Mouse (Mus musculus): ENCODE results near the gene Arnt. TPM values are rescaled to one million over a fixed set of nuclear protein-coding genes. Genes with fewer than 3 reads are reported as not detected.

The Arnt gene
- polyA plus RNA-seq, 1 experiment = 28.7 TPM

DNA sequence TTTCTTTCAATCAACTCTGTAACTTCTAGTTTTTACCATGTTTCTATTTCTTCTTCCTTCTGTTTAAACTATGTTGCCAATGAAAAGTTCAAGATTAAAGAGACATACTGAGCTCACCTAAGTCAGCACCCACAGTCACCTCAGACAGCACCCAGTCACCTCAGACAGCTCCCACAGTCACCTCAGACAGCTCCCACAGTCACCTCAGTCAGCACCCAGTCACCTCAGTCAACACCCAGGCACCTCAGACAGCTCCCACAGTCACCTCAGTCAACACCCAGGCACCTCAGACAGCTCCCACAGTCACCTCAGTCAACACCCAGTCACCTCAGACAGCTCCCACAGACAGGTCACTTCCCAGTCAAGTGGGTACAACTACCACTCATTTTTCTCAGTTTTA is 108.0 kb downstream of the Arnt start:
- Histone ChIP-seq H3K36me3 (ENCODE audit: control insufficient read depth, insufficient read depth, low read length) (no peaks in the 10 kb centered on the region), H3K4me3 (ENCODE audit: insufficient read depth, low read depth, low read length) (no peak overlapping the region)

DNA sequence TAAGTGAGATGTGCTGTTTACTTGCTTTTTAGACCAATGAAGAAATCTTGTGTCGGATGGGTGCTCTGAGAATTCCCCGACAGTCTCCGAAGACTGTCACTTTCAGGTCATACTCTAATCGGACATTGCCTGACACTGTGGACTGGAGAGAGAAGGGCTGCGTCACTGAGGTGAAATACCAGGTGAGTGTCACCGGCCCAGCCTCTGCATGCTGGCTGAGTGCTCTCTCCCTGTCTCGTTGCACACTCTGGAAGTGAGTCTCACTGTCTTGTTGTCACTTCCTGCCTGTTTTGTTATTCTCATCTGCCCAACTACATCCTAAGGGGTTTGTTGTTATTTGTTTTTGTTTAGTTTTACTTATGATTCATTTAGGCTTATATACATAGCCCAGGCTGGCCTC is 108.8 kb downstream of the Arnt start:
- no peaks in the 10 kb centered on the region for H3K36me3 ChIP-seq (ENCODE audit: control insufficient read depth, insufficient read depth, low read length)
- TF ChIP-seq POLR2A (IDR thresholded peaks at IDR 0.05; ENCODE audit: low read depth, low read length) (no peak), CTCF (conservative IDR thresholded peaks at IDR 0.05; ENCODE audit: insufficient read depth, insufficient read length, low read depth, low read length) (no peak)
- 69% methylated on average over 7 of the region's 7 CpGs for WGBS

More for the DNA sequence above, 108.0 kb downstream of the Arnt start:
- no peak for DNase-seq
- Histone ChIP-seq H3K4me1 (ENCODE audit: control insufficient read depth, insufficient read depth, low read length) (no peaks in the 10 kb centered on the region), H3K27ac (ENCODE audit: insufficient read depth, low read depth, low read length) (no peak overlapping the region), H3K27me3 (replicated peaks; ENCODE audit: control insufficient read depth, insufficient read depth, low read length) (no peaks in the 10 kb centered on the region)
- TF ChIP-seq CTCF (conservative IDR thresholded peaks at IDR 0.05; ENCODE audit: insufficient read depth, insufficient read length, low read depth, low read length) (no peak), POLR2A (IDR thresholded peaks at IDR 0.05; ENCODE audit: low read depth, low read length) (no peak)

More for the DNA sequence above, 108.8 kb downstream of the Arnt start:
- no peak overlapping the region for H3K27ac ChIP-seq (ENCODE audit: insufficient read depth, low read depth, low read length)
- no peak for DNase-seq
- H3K4me1 ChIP-seq (ENCODE audit: control insufficient read depth, insufficient read depth, low read length) = no peaks in the 10 kb centered on the region
- H3K4me3 ChIP-seq (ENCODE audit: insufficient read depth, low read depth, low read length) = no peak overlapping the region
- H3K27me3 ChIP-seq (replicated peaks; ENCODE audit: control insufficient read depth, insufficient read depth, low read length) = no peaks in the 10 kb centered on the region

Other genes with a start within 250 kb of the Arnt start
- 9.8 and 10.6 TPM in 2 replicates for gene Gabpb2, start 216.5 kb upstream of the Arnt start, polyA plus RNA-seq (2012; rRNA removed)
- 77.5 and 83.7 TPM in 2 replicates for gene Cdc42se1, start 205.7 kb upstream of the Arnt start, polyA plus RNA-seq (2012; rRNA removed)
- gene Mllt11, start 202.2 kb upstream of the Arnt start, polyA plus RNA-seq (2012; rRNA removed) = 30.6 and 31.4 TPM in 2 replicates
- 5.9 TPM in 2 replicates for gene Gm128, start 192.8 kb upstream of the Arnt start, polyA plus RNA-seq (2012; rRNA removed)
- 0.09 and 0.41 TPM in 2 replicates for gene Bnipl, start 183.2 kb upstream of the Arnt start, polyA plus RNA-seq (2012; rRNA removed)
- gene Mindy1, start 153.0 kb upstream of the Arnt start, polyA plus RNA-seq (2012; rRNA removed) = 120 and 155 TPM in 2 replicates
- gene Prune1, start 152.3 kb upstream of the Arnt start, polyA plus RNA-seq (2012; rRNA removed) = 25.6 and 27.0 TPM in 2 replicates
- 5.6 and 6.3 TPM in 2 replicates for gene Anxa9, start 127.2 kb upstream of the Arnt start, polyA plus RNA-seq (2012; rRNA removed)
- gene Cers2, start 119.6 kb upstream of the Arnt start, polyA plus RNA-seq (2012; rRNA removed) = 143 and 173 TPM in 2 replicates
- gene Setdb1, start 77.2 kb upstream of the Arnt start, polyA plus RNA-seq (2012; rRNA removed) = 11.4 and 11.6 TPM in 2 replicates
- gene 4930558C23Rik, start 31.5 kb upstream of the Arnt start, polyA plus RNA-seq (2012; rRNA removed) = not detected in 2 replicates
- 6.5 and 8.2 TPM in 2 replicates for gene Ctsk, start 64.9 kb downstream of the Arnt start, polyA plus RNA-seq (2012; rRNA removed)
- 8.2 and 18.1 TPM in 2 replicates for gene Ctss, start 92.4 kb downstream of the Arnt start, polyA plus RNA-seq (2012; rRNA removed)
- gene Hormad1, start 125.3 kb downstream of the Arnt start, polyA plus RNA-seq (2012; rRNA removed) = not detected in 2 replicates
- 7.6 and 10.4 TPM in 2 replicates for gene Golph3l, start 154.5 kb downstream of the Arnt start, polyA plus RNA-seq (2012; rRNA removed)
- 9.9 and 13.2 TPM in 2 replicates for gene Ensa, start 190.6 kb downstream of the Arnt start, polyA plus RNA-seq (2012; rRNA removed)
- 31.9 and 43.0 TPM in 2 replicates for gene Mcl1, start 224.4 kb downstream of the Arnt start, polyA plus RNA-seq (2012; rRNA removed)